Mouse (Mus musculus) frontal cortex, postnatal 14 days (tissue): ENCODE data around the gene Atp6v0d1.

Experiments
- DNase-seq, 2 experiments: peaks; one replicate each; pipeline ENCODE4 v3.0.0; 2022; ENCODE audit warnings: low spot score in 2 of 2

Gene Atp6v0d1

DNA sequence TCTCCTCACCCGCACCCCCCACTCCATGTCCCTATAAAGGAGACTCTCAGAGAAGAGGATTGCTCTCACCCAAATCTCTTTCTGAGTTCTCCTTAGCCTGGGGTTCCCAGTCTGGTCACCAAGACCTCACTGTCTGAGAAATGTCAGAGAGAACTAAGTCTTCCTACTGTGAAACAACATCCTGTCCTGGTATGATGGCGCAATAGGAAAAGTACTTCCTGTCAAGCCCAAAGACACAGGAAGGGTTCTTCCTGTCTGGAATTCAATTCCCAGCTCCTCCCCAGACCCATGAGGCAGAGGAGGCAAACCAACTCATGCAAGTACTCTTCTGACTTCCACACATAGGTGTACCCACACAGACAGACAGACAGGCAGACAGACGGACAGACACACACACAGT, 61.2 kb downstream of the Atp6v0d1 start:
- no peak for DNase-seq

DNA sequence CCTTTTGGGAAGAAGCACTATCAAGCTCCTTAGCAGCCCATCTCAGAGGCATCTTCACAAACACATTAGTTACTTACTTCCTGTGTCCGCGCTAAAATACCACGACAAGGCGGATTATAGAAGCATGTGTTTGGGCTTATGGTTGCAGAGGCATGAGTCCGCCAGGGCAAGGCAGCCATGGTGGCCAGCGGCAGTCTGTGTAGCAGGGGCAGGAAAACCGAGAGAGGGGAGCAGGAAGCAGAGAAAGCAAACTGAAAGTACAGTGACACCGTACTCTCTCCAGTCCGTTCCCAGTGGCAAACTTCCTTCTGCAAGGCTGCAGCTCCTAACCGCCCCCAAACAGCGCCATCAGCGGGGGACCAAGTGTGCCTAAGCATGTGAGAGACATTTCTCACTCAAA, 66.1 kb downstream of the Atp6v0d1 start:
- no peak for DNase-seq

DNA sequence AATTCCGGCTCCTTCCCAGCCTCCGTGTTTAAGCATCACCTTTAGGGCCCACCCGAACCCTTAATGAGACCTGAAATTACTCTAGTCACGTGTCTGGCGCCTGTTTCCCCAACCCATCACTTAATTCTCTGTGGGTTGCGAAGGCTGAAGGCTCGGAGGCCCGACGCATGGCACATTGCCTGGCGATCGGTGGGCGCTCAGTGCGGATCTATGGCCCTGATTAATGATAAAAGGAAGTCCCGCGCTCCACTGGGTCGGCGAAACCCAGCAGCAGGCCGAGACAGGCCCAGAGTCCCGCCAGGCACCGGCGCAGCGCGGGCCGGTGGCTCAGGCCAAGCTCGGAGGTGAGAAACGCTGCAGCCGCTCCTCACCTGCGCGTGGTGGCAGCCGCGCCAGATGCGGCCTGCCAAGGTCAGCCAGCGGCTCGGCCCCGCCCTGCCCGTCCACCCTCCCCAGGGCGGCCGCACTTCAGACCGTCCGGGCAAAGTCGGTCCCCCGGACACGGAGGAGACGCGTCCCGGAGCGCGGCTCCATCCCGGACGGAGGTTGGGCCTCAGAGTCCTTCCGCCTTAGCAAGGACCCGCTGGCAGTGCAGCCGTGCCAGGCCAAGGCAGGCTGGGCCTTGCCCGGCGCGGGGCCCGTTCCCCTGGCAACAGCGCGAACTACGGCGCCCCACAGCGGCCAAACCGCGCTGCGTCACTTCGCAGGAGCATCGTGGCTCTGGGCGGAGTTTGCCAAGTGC, 69.2 kb downstream of the Atp6v0d1 start, which contains the start of gene Zdhhc1:
TSS of gene Zdhhc1 (minus strand) at position 464 of the 742 bp plus-strand sequence.
- peak; percentile 73 to 77 for DNase-seq

DNA sequence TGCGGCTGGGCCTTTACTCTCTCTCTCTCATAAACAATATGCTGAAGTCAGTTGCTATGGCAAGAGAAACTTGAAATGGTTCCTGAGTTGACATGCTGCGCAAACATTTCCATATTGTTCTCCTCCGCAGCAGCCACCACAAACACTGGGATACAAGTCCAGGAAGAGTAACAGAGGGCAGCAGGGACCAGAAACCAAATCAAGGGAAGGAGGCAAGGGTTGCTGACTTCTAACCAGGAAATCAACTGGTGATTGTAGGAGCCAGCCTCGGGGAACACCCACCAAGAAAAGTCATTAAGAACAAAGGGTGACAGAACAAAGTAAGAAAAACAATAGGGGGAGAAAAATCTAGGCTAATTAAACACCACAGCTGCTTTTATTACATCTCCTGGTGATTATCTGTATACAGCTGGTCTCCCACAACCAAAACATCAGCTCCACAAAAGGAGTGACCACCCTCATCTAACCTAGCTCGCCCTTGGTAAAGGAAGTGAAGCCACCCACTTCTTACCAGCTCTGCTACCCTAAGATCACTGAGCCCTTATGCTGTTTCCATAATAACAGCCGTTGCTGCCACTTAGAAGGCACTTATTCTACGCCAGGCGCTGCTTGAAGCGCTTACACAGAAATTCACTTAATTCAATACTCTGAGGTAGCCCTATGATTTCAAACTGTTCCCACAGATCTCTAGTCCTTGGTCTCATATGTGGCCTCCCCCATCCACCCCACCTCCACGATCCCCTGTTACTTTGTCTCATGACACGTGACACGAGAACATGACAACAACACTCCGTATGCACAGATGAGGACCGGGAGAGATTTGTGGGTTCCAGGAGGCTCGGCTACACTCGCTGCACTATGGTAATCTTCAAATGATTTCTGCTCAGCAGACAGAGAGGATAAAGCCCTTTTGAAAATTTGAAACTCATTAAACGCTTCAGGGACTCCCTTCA, 70.2 kb downstream of the Atp6v0d1 start:
- no peak for DNase-seq

DNA sequence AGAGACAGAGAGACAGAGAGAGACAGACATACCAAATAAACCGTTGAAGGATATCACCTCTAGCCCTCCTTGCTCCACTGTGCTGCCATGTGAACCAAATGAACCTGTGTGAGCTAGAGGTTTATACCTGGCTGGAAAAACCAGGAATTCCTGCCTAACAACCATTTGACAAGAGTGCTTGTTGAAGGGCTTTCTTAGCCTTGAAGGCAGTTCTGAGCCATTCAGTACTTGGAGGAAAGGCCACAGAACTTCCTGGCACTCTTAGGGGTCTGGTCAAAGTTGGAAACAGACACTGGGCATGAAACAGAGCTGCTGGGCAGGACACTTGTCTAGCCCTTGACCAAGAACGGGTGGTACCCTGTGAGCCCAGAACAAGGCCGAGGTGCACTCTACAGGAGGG, 71.3 kb downstream of the Atp6v0d1 start:
- no peak for DNase-seq

DNA sequence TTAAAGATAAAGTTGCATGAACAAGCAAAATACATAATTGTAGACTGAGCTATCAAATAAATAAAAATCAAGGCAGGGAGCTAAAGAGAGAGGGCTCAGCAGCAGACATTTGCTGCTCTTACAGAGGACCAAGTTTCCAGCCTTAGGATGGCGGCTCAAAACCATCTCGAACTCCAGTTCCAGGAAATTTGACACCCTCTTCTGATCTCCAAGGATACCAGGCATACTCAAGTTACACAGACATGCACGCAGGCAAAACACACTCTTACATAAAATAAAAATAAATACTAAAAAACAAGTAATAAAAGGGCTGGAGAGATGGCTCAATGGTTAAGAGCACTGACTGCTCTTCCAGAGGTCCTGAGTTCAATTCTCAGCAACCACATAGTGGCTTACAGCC, 72.4 kb downstream of the Atp6v0d1 start:
- DNase-seq: no peak

DNA sequence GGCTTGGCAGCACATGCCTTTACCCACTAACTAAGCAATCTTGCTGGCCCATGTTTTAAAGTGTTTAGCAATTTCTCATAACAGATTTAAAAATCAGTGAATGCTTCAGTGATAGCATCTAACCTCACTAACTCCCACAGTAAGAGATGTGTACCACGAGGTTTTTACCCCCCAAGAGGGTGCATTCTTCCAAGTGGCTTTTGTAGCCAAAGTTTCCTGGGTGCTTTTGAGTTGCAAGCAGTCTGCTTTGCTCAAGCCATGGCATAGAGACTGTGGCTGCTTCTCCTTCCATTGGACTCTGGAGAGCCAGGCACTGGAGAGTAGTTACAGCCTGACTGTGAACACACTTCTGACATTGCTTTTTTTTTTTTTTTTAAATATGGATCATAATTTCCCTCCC, 76.6 kb downstream of the Atp6v0d1 start:
- DNase-seq: no peak

DNA sequence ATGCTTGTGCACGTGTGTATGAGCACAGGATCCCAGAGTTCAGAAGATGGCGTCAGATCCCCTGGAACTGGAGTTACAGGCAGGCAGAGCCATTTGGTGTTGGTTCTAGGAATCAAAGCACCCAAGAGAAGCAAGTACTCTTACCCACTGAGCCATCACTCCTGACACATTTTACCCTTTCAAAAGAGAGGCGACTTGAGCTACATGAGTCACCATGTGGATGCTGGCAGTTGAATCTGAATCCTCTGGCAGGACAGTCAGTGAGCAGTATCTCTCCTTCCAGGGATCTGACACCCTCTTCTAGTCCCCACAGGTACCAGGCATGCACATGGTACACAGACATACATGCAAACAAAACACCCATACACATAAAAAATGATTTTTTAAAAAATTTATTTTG, 77.8 kb downstream of the Atp6v0d1 start:
- DNase-seq: no peak

DNA sequence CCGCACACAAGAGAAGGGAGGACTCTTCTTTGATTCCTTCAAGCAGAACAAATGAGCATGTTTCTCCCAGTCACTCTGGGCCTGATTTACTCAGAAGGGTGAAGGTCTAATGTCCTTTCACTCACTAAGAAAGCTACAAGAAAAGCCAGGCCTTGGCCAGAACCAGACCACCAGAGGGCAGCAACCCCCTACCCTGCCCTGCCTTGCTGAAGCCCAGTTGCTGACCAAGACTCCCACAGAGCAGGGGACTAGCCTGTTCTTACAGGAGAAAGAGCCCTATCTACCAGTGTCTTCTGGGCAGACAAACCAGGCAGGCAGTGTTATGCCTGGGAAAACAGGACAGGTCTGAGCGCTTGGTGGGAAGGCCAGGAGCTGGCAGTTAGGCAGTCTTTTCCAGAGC, 81.5 kb downstream of the Atp6v0d1 start:
- DNase-seq: no peak

DNA sequence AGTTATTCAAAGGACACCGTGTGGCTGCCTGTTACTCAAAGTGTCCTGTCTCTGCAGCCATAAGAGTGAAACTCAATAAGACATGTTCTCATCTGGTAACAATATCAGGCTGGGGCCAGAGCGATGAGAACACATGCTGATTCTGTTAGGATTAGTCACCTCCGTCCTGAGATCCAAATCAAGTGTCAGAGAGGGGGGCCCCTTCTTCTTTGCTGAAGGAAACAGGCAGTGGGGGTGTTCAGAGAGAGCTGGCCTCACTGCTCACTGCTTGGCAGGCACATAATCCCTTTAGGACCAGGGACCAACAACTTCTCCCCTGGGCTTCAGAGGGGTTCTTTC, 81.8 kb downstream of the Atp6v0d1 start:
- DNase-seq: no peak

DNA sequence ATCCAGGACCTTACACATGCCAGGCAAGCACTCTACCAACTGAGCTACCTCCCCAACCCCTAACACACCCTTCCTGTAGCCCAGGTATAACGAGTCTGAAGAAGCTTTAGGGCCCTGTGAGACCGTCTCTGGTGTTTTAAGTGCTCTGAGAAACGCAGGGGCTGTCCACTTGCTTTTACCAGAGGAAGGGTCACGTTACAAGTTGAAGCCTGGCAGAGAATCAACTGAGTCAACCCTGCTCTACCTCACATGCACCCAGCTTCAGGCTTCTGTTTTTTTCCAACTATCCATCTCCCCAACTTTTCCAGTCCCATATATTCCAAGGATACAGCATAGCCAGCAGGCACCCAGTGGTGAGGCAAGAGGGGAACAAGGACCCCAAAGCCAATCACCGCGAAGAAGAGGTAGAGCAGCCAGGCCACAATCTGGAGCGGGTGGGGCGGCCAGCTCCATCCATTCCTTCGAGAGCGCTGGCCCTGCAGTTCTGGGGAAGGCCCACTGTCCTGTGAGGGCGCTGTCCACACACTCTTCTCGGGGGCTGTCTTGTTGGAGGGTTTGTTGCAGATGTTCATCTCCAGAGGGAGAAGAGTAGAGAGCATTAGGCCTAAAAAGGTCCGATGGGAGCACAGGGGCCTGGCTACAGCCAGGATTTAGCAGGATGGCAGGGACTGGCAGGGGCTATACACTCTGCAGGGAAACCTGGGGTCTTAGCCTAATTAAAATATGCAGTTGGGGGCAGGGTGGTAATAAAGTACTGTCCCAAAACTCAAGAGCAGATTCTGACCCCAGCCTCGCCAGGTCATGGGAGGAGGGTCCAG, 82.4 kb downstream of the Atp6v0d1 start:
- DNase-seq: no peak

DNA sequence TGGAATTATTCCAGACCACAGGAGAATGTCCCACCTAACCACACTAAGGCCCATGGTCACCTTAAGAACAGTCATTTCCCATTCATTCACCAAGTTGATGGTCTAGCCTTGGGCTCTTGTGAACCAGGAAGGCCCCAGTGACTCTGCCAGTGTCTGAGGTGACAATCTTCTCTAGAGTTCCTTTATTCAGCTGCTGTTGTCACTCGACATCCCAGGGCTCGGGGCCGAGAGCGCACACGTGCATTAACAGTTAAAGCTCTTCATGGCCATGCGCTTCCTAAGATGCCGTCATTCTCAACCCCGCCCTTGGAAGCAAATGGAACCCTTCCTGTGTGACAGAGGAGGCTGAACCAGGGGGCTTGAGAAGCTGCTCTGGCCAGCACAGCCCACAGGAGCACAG, 83.7 kb downstream of the Atp6v0d1 start:
- no peak for DNase-seq

DNA sequence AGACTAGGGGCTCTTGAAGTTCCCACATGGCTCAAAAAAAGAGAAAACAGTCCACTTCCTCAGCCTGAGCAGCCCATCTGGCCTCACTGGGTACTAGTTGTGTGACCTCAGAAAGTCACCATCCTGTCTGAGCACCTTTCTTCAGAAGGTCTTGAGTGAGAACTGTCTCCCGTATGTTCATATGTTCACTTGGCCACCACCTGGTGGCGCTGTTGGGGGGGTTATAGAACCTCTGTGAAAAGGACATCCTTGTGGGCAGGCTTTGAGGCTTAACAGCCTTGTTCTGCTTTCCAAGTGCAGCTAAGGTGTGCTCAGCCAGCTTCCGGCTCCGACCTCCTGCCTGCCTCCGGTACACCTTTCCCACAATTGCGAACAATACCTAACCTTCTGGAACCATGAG, 84.4 kb downstream of the Atp6v0d1 start:
- DNase-seq: no peak

DNA sequence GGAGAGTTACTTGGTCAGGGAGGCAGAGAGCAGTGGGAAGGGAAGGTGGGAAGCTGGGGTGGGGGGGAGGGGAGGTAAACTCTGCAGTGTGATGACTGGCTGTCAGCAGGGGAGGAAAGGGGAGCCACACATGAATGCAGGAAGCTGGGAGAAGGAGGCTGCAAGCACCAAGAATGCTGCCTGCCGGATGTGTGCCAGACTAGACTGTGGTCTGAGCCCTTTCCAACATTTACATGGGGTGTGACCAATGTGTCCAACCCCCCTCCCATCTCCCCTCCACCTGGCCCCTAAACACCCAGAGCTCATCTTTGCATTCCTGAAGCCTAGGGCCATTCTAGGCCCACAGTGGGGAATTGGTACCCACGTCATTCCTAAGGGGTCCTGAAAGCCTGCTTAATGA, 84.8 kb downstream of the Atp6v0d1 start:
- DNase-seq: no peak

DNA sequence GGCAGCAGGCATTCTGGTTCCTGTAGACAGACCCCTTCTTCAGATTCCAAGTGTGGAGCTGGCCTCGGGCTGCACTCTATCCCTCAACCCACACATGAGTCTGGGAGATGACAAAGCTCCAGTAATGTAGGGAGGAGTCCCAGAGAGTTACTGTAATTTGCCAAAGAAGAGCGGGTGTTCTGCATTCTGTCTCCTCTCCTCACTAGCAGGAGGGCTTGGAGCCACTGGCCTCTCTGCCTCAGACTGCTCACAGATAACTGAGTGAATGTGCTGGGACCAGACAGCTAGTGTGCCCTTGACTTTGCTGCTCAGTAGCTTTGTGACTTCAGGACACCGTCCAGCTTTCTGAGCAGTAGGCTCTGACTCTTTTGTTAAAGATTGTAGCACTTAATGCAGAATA, 88.1 kb downstream of the Atp6v0d1 start:
- no peak for DNase-seq

DNA sequence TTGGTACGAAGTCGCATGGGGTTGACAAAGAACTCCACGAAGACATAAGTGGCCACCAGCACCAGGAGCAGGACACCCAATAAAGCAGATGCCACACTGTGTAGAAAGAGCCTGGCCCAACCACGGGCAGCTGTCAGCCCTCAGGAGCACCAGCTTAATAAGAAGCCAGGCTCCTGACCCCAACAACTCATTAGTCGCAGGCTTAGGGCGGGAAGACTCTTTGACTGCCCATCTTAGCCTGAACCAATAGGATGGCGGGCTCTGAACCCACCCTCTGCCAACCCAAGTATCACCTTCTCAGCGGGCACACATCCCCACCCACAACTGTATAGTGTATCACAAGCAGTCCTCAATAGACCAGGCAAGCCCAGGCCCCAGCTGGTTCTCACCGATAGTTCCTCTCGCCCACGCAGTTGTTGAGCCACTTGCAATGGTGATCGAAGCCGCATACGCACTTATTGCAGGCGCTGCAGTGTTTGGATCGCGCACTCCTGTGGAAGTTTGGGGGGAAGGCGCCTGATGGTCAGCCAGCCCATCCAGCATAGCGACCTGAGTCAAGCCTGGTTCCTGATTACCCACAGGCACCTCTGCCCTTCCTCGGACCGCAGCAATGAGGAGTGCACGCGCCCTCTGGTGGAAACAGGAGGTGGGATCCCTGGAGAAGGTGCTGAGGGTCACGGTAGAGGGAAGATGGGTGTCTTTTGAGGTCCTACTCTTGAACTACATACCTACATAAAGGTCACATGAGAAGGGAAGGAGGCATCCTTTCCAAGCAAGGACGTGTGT, 89.0 kb downstream of the Atp6v0d1 start:
- no peak for DNase-seq

DNA sequence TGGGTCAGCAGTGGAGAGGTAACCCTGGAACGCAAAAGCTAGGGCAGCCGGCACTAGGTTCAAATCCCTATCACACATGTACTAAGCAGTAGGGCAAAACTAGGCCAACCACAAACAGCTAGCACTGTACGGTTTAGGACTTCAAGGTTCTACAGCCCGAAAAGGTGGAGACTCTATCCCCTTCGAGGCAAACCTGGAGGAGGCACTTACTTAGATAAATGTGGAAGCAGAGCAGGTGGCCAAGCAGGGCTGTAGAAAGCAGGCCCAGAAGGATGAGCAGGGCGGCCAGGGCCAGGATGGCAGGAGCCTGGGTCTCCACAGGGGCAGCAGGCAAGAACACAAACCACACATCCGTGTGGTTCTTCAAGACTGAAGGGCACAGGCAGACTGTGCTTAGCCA, 89.7 kb downstream of the Atp6v0d1 start:
- DNase-seq: no peak

DNA sequence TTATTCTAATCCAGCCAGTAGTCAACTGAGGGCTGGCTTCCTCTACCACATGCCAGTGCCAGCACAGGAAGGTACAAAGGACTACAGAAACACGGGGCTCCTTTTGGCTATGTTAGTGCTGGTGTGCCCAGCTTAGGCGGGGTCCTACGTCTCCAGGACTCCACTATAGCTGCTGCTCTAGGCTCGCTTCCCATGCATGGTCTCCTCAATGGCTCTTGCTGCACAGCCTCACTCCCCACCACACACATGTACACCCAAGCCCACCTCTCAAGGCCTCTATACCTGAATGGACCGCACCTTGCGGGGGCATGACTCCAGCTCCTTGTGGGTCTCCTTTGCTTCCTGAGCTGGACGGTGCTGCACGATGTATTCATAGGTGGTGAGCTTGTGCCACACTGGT, 90.1 kb downstream of the Atp6v0d1 start:
- no peak for DNase-seq

DNA sequence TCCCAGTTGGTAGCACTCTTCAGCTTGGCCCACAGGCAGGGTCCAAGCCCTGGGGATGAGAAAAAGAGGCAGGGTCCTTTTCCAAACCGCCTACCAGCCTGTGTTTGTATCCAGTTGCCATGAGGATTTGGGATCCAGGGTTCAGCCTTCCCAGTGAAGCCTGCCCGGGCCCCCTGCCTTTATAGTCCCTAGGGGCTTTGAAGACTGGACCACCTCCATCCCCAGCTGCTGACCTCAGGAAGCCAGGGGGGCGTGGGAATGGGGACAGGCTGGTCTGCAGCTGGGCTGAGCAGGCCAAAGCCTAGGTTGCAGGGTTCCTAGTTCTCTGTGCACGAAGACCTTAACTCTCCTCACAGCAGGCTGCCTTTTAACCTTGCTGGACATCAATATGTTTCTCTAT, 90.6 kb downstream of the Atp6v0d1 start:
- DNase-seq: no peak

DNA sequence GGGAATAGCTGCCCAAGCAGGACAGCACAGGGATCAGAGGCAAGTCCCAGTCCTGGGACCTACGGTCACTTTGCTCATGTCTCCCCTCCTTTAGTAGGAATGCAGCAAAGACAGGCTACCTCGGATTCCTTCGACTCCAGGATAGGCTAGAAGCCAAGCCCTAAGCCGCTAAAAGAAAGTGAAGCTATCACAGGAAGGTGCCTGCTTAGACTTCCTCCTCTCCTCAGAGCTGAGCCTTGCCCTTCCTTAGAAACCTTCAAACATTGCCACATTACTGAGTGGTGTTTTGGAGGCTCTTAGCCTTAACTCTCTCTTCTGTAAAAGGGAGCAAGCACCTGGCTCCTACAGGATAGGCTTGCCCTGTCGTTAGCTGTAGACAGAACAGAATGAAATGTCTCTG, 91.2 kb downstream of the Atp6v0d1 start:
- no peak for DNase-seq
